Mouse (Mus musculus): Measurements from ENCODE around the gene Tulp1. TPM values are rescaled to one million over a fixed set of nuclear protein-coding genes. Genes with fewer than 3 reads are reported as not detected.

The Tulp1 gene
- polyA plus RNA-seq, 1 experiment, result 0.51 TPM

- H3K4me3 ChIP-seq (ENCODE audit: insufficient read depth, low read length), result no peak overlapping the region
- H3K27ac ChIP-seq (ENCODE audit: insufficient read depth, low read length), result peak overlapping the region; percentile 96
- TF ChIP-seq POLR2A (IDR thresholded peaks at IDR 0.05; ENCODE audit: low read depth, low read length), result peak; percentile 53
- no peak for TF ChIP-seq CTCF (IDR thresholded peaks at IDR 0.05; ENCODE audit: borderline replicate concordance, insufficient read depth, low read length)
- peaks cover 32% of the 10 kb centered on the region for H3K4me1 ChIP-seq (ENCODE audit: control insufficient read depth, insufficient read depth, low read length)
Measured at GRCm38 (mm10) chr17:28345271-28345721, 19.7 kb downstream of the Tulp1 start.

DNA sequence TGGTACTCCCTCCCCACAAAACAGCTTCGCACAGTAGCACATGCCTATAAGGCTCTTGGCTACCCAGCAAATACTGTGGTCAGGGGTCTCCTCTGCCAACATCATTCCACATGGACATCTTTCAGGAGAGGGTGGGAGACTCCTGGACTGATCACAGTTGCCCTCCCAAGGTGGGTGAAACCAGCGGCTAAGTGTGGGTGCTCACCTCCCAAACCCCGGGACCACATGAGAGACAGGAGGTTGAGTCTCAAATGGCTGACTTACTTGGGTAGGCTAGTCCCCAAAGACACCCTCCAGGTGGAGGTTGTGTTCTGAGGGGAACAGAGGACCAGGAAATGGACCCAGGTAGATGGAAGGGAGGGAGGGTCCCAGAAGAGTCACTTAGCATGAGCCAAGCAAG, 20.4 kb downstream of the Tulp1 start:
- peak overlapping the region; percentile 96 for H3K27ac ChIP-seq (ENCODE audit: insufficient read depth, low read length)
- no peak overlapping the region for H3K4me3 ChIP-seq (ENCODE audit: insufficient read depth, low read length)
- TF ChIP-seq CTCF (IDR thresholded peaks at IDR 0.05; ENCODE audit: borderline replicate concordance, insufficient read depth, low read length), result no peak
- TF ChIP-seq POLR2A (IDR thresholded peaks at IDR 0.05; ENCODE audit: low read depth, low read length), result no peak; the same call in 1 of the 2 replicates
- H3K4me1 ChIP-seq (ENCODE audit: control insufficient read depth, insufficient read depth, low read length), result peaks cover 32% of the 10 kb centered on the region

- Histone ChIP-seq H3K27ac (ENCODE audit: insufficient read depth, low read length) (peak overlapping the region; percentile 96), H3K4me1 (ENCODE audit: control insufficient read depth, insufficient read depth, low read length) (peaks cover 32% of the 10 kb centered on the region), H3K4me3 (ENCODE audit: insufficient read depth, low read length) (no peak overlapping the region)
- TF ChIP-seq CTCF (IDR thresholded peaks at IDR 0.05; ENCODE audit: borderline replicate concordance, insufficient read depth, low read length) (no peak), POLR2A (IDR thresholded peaks at IDR 0.05; ENCODE audit: low read depth, low read length) (peak; percentile 56)
Measured at GRCm38 (mm10) chr17:28344050-28344607, 20.9 kb downstream of the Tulp1 start.

GRCm38 (mm10) chr17:28341091-28341490, 23.9 kb downstream of the Tulp1 start:
- no peak overlapping the region for H3K4me3 ChIP-seq (ENCODE audit: insufficient read depth, low read length)
- H3K27ac ChIP-seq (ENCODE audit: insufficient read depth, low read length), result peak overlapping the region; percentile 91
- TF ChIP-seq CTCF (IDR thresholded peaks at IDR 0.05; ENCODE audit: borderline replicate concordance, insufficient read depth, low read length), result no peak
- TF ChIP-seq POLR2A (IDR thresholded peaks at IDR 0.05; ENCODE audit: low read depth, low read length), result peak; percentile 70
- peaks cover 16% of the 10 kb centered on the region for H3K4me1 ChIP-seq (ENCODE audit: control insufficient read depth, insufficient read depth, low read length)

DNA sequence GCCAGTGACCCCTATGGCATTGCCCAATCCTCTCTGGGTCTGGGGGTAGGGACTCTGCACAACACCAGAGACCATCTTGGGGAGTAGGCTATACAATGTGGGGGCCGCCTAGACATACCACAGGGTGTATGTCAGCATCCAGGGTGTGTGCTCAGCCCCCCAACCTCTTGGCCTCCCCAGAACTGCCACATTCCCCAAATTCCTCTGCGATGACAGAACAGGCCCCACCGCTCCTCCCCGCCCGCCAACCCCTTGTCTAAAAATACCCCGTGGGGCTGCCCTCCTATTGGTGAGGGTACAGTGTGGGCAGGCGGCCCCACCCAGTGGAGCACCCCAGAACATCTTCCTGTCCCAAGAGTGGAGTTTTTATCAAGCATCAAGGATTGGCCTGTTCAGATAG, 24.4 kb downstream of the Tulp1 start:
- peaks cover 16% of the 10 kb centered on the region for H3K4me1 ChIP-seq (ENCODE audit: control insufficient read depth, insufficient read depth, low read length)
- TF ChIP-seq CTCF (IDR thresholded peaks at IDR 0.05; ENCODE audit: borderline replicate concordance, insufficient read depth, low read length) (no peak), POLR2A (IDR thresholded peaks at IDR 0.05; ENCODE audit: low read depth, low read length) (no peak)
- peak overlapping the region; percentile 91 for H3K27ac ChIP-seq (ENCODE audit: insufficient read depth, low read length)
- H3K4me3 ChIP-seq (ENCODE audit: insufficient read depth, low read length), result no peak overlapping the region

GRCm38 (mm10) chr17:28337547-28337946, 27.5 kb downstream of the Tulp1 start:
- Histone ChIP-seq H3K27ac (ENCODE audit: insufficient read depth, low read length) (no peak overlapping the region), H3K4me1 (ENCODE audit: control insufficient read depth, insufficient read depth, low read length) (peaks cover 4% of the 10 kb centered on the region; the same call in 1 of the 2 replicates), H3K4me3 (ENCODE audit: insufficient read depth, low read length) (no peak overlapping the region)
- TF ChIP-seq POLR2A (IDR thresholded peaks at IDR 0.05; ENCODE audit: low read depth, low read length) (no peak), CTCF (IDR thresholded peaks at IDR 0.05; ENCODE audit: borderline replicate concordance, insufficient read depth, low read length) (no peak)

- Histone ChIP-seq H3K4me3 (ENCODE audit: insufficient read depth, low read length) (no peak overlapping the region), H3K27ac (ENCODE audit: insufficient read depth, low read length) (no peak overlapping the region), H3K4me1 (ENCODE audit: control insufficient read depth, insufficient read depth, low read length) (no peaks in the 10 kb centered on the region)
- TF ChIP-seq CTCF (IDR thresholded peaks at IDR 0.05; ENCODE audit: borderline replicate concordance, insufficient read depth, low read length), result no peak
- no peak for TF ChIP-seq POLR2A (IDR thresholded peaks at IDR 0.05; ENCODE audit: low read depth, low read length)
Measured at GRCm38 (mm10) chr17:28335267-28335666, 29.8 kb downstream of the Tulp1 start.

- no peak for TF ChIP-seq CTCF (IDR thresholded peaks at IDR 0.05; ENCODE audit: borderline replicate concordance, insufficient read depth, low read length)
- TF ChIP-seq POLR2A (IDR thresholded peaks at IDR 0.05; ENCODE audit: low read depth, low read length), result no peak
- no peaks in the 10 kb centered on the region for H3K4me1 ChIP-seq (ENCODE audit: control insufficient read depth, insufficient read depth, low read length)
- H3K4me3 ChIP-seq (ENCODE audit: insufficient read depth, low read length), result no peak overlapping the region
- no peak overlapping the region for H3K27ac ChIP-seq (ENCODE audit: insufficient read depth, low read length)
Measured at GRCm38 (mm10) chr17:28332915-28333546, 32.0 kb downstream of the Tulp1 start.

DNA sequence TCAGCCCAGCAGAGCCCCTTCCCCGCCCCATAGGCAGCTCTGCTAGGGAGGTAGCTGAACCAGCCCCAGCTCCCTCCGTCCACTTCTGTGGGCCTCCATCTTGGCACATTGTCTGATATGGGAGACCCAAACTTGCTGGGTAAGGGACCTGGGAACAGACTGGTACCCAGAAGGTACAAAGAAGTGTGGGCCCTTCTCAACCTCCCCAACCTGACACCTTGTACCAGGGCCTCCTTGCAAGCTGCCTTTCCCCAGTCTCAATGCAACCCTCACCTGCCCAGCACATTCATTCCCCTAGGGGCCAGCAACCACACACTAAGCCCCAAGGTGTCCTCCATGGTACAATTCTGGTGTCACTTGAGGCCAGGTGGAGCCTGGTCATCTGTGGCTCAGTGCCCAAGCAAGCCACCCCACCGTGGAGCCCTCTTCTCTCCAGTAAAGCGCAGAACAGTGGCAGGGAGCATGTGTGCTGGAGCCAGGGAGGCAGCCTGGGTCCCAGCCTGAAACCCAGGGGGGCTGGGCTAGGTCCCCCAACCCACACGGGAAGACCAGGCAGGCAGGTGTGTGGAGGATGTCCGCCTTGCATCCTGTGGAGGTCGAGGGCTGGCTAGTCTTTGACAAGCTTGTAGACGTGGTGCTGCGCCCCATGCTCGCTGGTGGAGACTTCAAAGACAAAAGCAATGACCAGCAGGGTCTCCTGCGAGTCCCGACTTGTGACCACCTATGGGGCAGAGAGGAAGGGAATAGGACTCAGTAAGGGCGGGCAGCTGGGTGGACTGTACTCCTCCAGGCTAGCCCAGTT, 32.7 kb downstream of the Tulp1 start:
- Histone ChIP-seq H3K4me1 (ENCODE audit: control insufficient read depth, insufficient read depth, low read length) (peaks cover 3% of the 10 kb centered on the region), H3K4me3 (ENCODE audit: insufficient read depth, low read length) (no peak overlapping the region), H3K27ac (ENCODE audit: insufficient read depth, low read length) (no peak overlapping the region)
- TF ChIP-seq CTCF (IDR thresholded peaks at IDR 0.05; ENCODE audit: borderline replicate concordance, insufficient read depth, low read length) (no peak), POLR2A (IDR thresholded peaks at IDR 0.05; ENCODE audit: low read depth, low read length) (peak; percentile 41; the same call in 1 of the 2 replicates)

All from embryonic fibroblast, embryonic 13.5 days (primary cell).